Mouse (Mus musculus) lung, embryonic 16.5 days (tissue): ENCODE data around the gene Itpr1. TPM values are rescaled to one million over a fixed set of nuclear protein-coding genes. Genes with fewer than 3 reads are reported as not detected.
A peak's percentile ranks its signal among the peaks of the same experiment; 100 is the strongest.

Source experiments
- ATAC-seq: fragments of 200-750 bp; cut with Nextera tagmentation; 2 replicates; pipeline ENCODE4 v1.8.0; 2017; ENCODE audit warnings: low read depth, mild to moderate bottlenecking, moderate library complexity
- H3K27ac ChIP-seq: fragments of 300-500 bp; sonication (generic); 2 replicates; pipeline ENCODE4 v1.5.1; 2014; ENCODE audit warnings: mild to moderate bottlenecking, control low read depth, low read length
- H3K27me3 ChIP-seq: fragments of 300-500 bp; sonication (generic); 2 replicates; pipeline ENCODE4 v1.6.1; 2014; ENCODE audit warnings: low read depth, low read length, mixed read lengths; ENCODE audit not compliant: control insufficient read depth, insufficient read depth
- H3K36me3 ChIP-seq: fragments of 300-500 bp; sonication (generic); 2 replicates; pipeline ENCODE4 v1.6.1; 2014; ENCODE audit warnings: low read length; ENCODE audit not compliant: control insufficient read depth, insufficient read depth
- H3K4me1 ChIP-seq: fragments of 300-500 bp; sonication (generic); replicated peaks from 2 replicates; pipeline ENCODE4 v1.6.1; 2014; ENCODE audit warnings: low read length, mixed read lengths; ENCODE audit not compliant: control insufficient read depth, insufficient read depth
- H3K4me2 ChIP-seq: fragments of 300-500 bp; sonication (generic); 2 replicates; pipeline ENCODE4 v1.6.1; 2014; ENCODE audit warnings: low read depth, low read length, control low read depth
- H3K4me3 ChIP-seq: fragments of 300-500 bp; sonication (generic); 2 replicates; pipeline ENCODE4 v1.5.1; 2014; ENCODE audit warnings: mild to moderate bottlenecking, low read length, control low read depth
- H3K9ac ChIP-seq: fragments of 300-500 bp; sonication (generic); 2 replicates; pipeline ENCODE4 v1.6.1; 2014; ENCODE audit warnings: low read length, control low read depth
- H3K9me3 ChIP-seq: fragments of 300-500 bp; sonication (generic); 2 replicates; pipeline ENCODE4 v1.6.1; 2016; ENCODE audit warnings: low read length; ENCODE audit not compliant: control insufficient read depth
- WGBS: fragments of 180-500 bp; shearing (Covaris S2); extraction: QIAGEN DNeasy Blood & Tissue Kit; methylation state at CpG from one replicate; pipeline ENCODE4 v1.1.7; 2014; 5-methylcytosine and 5-hydroxymethylcytosine counted together
- polyA plus RNA-seq: library from polyadenylated mRNA; unstranded; fragments of >200 nt; fragmentation: Nextera tagmentation; extraction: Ambion mirVana; gene quantifications from 2 replicates; pipeline ENCODE4 v1.2.1, GENCODE M21; 2015

The Itpr1 gene
- polyA plus RNA-seq, 1 experiment from 2014 or later: 13.0 TPM

- no peaks in the 10 kb centered on the region for H3K27me3 ChIP-seq
- no peak overlapping the region for H3K27ac ChIP-seq
- H3K4me3 ChIP-seq: no peak overlapping the region
- H3K9me3 ChIP-seq: no peaks in the 10 kb centered on the region
- no peak overlapping the region for H3K9ac ChIP-seq
- WGBS: 91% methylated on average over 9 of the region's 9 CpGs
- H3K36me3 ChIP-seq: no peaks in the 10 kb centered on the region; the same call in none of the 2 replicates
- H3K4me2 ChIP-seq: no peak overlapping the region
- ATAC-seq: no peak
- H3K4me1 ChIP-seq: peaks cover 3% of the 10 kb centered on the region
Observed at GRCm38 (mm10) chr6:108413593-108413992, 200.7 kb downstream of the Itpr1 start.

GRCm38 (mm10) chr6:108415847-108416246 lies 203.0 kb downstream of the Itpr1 start:
- Histone ChIP-seq H3K9me3 (no peaks in the 10 kb centered on the region), H3K9ac (no peak overlapping the region), H3K27me3 (no peaks in the 10 kb centered on the region), H3K27ac (no peak overlapping the region), H3K36me3 (no peaks in the 10 kb centered on the region; the same call in none of the 2 replicates), H3K4me1 (no peaks in the 10 kb centered on the region; the same call in 1 of the 2 replicates), H3K4me3 (no peak overlapping the region), H3K4me2 (no peak overlapping the region)
- 87% methylated on average over 4 of the region's 4 CpGs for WGBS
- ATAC-seq: no peak

- ATAC-seq: peak; percentile 85
- Histone ChIP-seq H3K27me3 (no peaks in the 10 kb centered on the region), H3K9ac (no peak overlapping the region), H3K9me3 (no peaks in the 10 kb centered on the region), H3K4me1 (no peaks in the 10 kb centered on the region), H3K27ac (no peak overlapping the region), H3K4me2 (no peak overlapping the region), H3K36me3 (no peaks in the 10 kb centered on the region; the same call in none of the 2 replicates), H3K4me3 (no peak overlapping the region)
- WGBS: 32% methylated on average over 8 of the region's 8 CpGs
Observed at GRCm38 (mm10) chr6:108417508-108417907, 204.6 kb downstream of the Itpr1 start.

GRCm38 (mm10) chr6:108418218-108418617 lies 205.3 kb downstream of the Itpr1 start:
- H3K9ac ChIP-seq: no peak overlapping the region
- no peaks in the 10 kb centered on the region for H3K27me3 ChIP-seq
- H3K4me3 ChIP-seq: no peak overlapping the region
- no peaks in the 10 kb centered on the region for H3K4me1 ChIP-seq
- no peak overlapping the region for H3K4me2 ChIP-seq
- H3K27ac ChIP-seq: no peak overlapping the region
- 91% methylated on average over 7 of the region's 7 CpGs for whole genome bisulfite sequencing
- no peaks in the 10 kb centered on the region; the same call in none of the 2 replicates for H3K36me3 ChIP-seq
- H3K9me3 ChIP-seq: no peaks in the 10 kb centered on the region
- ATAC-seq: no peak

- ATAC-seq: peak; percentile 32; the same call in 1 of the 2 replicates
- WGBS: 58% methylated on average over 9 of the region's 9 CpGs
- Histone ChIP-seq H3K9ac (no peak overlapping the region), H3K36me3 (no peaks in the 10 kb centered on the region), H3K4me2 (no peak overlapping the region), H3K4me3 (no peak overlapping the region), H3K27ac (no peak overlapping the region), H3K9me3 (no peaks in the 10 kb centered on the region), H3K4me1 (peaks cover 7% of the 10 kb centered on the region; the same call in 1 of the 2 replicates), H3K27me3 (no peaks in the 10 kb centered on the region)
Observed at GRCm38 (mm10) chr6:108424749-108425584, 212.1 kb downstream of the Itpr1 start.

GRCm38 (mm10) chr6:108426789-108427188 lies 213.9 kb downstream of the Itpr1 start:
- no peak overlapping the region for H3K4me3 ChIP-seq
- peak overlapping the region; percentile 13; the same call in 1 of the 2 replicates for H3K4me2 ChIP-seq
- H3K9me3 ChIP-seq: no peaks in the 10 kb centered on the region
- peak overlapping the region; percentile 26 for H3K27ac ChIP-seq
- H3K9ac ChIP-seq: no peak overlapping the region
- peak; percentile 92 for ATAC-seq
- H3K4me1 ChIP-seq: peaks cover 7% of the 10 kb centered on the region; the same call in 1 of the 2 replicates
- H3K36me3 ChIP-seq: no peaks in the 10 kb centered on the region
- no peaks in the 10 kb centered on the region for H3K27me3 ChIP-seq
- 8% methylated on average over 10 of the region's 10 CpGs for WGBS

GRCm38 (mm10) chr6:108428383-108428782 lies 215.5 kb downstream of the Itpr1 start:
- Histone ChIP-seq H3K4me2 (no peak overlapping the region), H3K27me3 (no peaks in the 10 kb centered on the region), H3K4me3 (no peak overlapping the region), H3K36me3 (no peaks in the 10 kb centered on the region), H3K9ac (no peak overlapping the region), H3K4me1 (peaks cover 7% of the 10 kb centered on the region; the same call in 1 of the 2 replicates), H3K27ac (no peak overlapping the region), H3K9me3 (no peaks in the 10 kb centered on the region)
- WGBS: 73% methylated on average over 3 of the region's 3 CpGs
- ATAC-seq: no peak

- H3K4me3 ChIP-seq: no peak overlapping the region
- no peak overlapping the region for H3K9ac ChIP-seq
- H3K27me3 ChIP-seq: no peaks in the 10 kb centered on the region
- no peak overlapping the region for H3K4me2 ChIP-seq
- no peak overlapping the region for H3K27ac ChIP-seq
- H3K9me3 ChIP-seq: no peaks in the 10 kb centered on the region
- no peaks in the 10 kb centered on the region for H3K36me3 ChIP-seq
- peaks cover 7% of the 10 kb centered on the region; the same call in 1 of the 2 replicates for H3K4me1 ChIP-seq
- ATAC-seq: no peak
- WGBS: 90% methylated on average over 8 of the region's 8 CpGs
Observed at GRCm38 (mm10) chr6:108429950-108430349, 217.1 kb downstream of the Itpr1 start.

- H3K9ac ChIP-seq: no peak overlapping the region
- no peaks in the 10 kb centered on the region for H3K27me3 ChIP-seq
- peaks cover 7% of the 10 kb centered on the region; the same call in 1 of the 2 replicates for H3K4me1 ChIP-seq
- no peaks in the 10 kb centered on the region for H3K9me3 ChIP-seq
- no peak for ATAC-seq
- 81% methylated on average over 8 of the region's 8 CpGs for WGBS
- no peak overlapping the region for H3K27ac ChIP-seq
- no peak overlapping the region for H3K4me2 ChIP-seq
- no peaks in the 10 kb centered on the region for H3K36me3 ChIP-seq
- H3K4me3 ChIP-seq: no peak overlapping the region
Observed at GRCm38 (mm10) chr6:108431193-108431592, 218.3 kb downstream of the Itpr1 start.
